In the genomic region with DNA sequence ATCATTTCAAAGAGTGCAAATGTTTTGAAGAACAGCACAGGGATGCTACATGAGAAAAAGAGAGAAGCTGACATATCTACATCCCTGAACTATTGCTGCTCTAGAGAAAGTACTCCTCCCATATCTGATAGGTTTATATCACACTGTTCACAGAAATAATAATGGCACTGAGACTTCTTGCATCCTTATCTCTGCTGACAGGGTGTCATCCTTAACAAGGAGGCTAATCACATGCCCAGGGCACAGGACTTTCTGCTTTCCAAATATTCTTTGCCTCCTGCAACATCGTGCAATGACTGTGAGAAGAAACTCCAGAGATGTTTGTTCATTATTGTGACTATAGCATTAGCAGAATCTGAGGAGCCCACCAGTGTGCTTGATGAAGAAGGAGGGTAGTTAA, we compare ENCODE assay signal across 50 mouse cellular contexts. TPM values are rescaled to one million over a fixed set of nuclear protein-coding genes. Genes with fewer than 3 reads are reported as not detected.
"Had no signal": no experiment of that assay in that cellular context is flagged by ENCODE, and none has a peak within 500 bp of the region (broad histone marks: within the 10 kb centered on the region; RNA-seq: fewer than 3 reads in every experiment).

No protein-coding gene starts in this region.

- H3K9me3 ChIP-seq: heart, embryonic 10.5 days; hindbrain, embryonic 15.5 days; intestine, embryonic 15.5 days; kidney, embryonic 15.5 days had no signal

- ATAC-seq: hindbrain, embryonic 16.5 days; hindbrain, postnatal 0 days; inflammation-experienced regulatory T-cells, adult 6 months; intestine, embryonic 15.5 days; intestine, embryonic 16.5 days; intestine, postnatal 0 days had no signal

- H3K4me1 ChIP-seq: heart, embryonic 10.5 days; heart, embryonic 12.5 days; heart, embryonic 13.5 days; heart, embryonic 15.5 days; hindbrain, embryonic 10.5 days; hindbrain, embryonic 12.5 days; hindbrain, embryonic 13.5 days; hindbrain, embryonic 15.5 days; intestine, embryonic 15.5 days; kidney, embryonic 15.5 days had no signal

- H3K27me3 ChIP-seq: heart, embryonic 12.5 days; heart, embryonic 13.5 days; heart, embryonic 15.5 days; hindbrain, embryonic 12.5 days; hindbrain, embryonic 13.5 days; hindbrain, embryonic 15.5 days; intestine, embryonic 15.5 days; kidney, embryonic 15.5 days had no signal

- DNase-seq: heart, postnatal 10 days; heart, postnatal 14 days; heart, postnatal 36 days; heart, postnatal 4 days; kidney, adult 11 months; kidney, adult 18-20 months; kidney, adult 2 months; kidney, adult 8-10 months; kidney, adult 9 months; kidney, postnatal 10 days; kidney, postnatal 14 days; kidney, postnatal 25 days; kidney, postnatal 36 days; kidney, postnatal 4 days; layer of hippocampus, adult 9-11 months; layer of hippocampus, postnatal 36 days had no signal

- H3K4me2 ChIP-seq: heart, embryonic 11.5 days; heart, embryonic 12.5 days; heart, embryonic 13.5 days; heart, embryonic 15.5 days; hindbrain, embryonic 12.5 days; hindbrain, embryonic 13.5 days; hindbrain, embryonic 14.5 days; hindbrain, embryonic 15.5 days; intestine, embryonic 15.5 days; kidney, embryonic 15.5 days had no signal

- H3K36me3 ChIP-seq: heart, embryonic 10.5 days; heart, embryonic 12.5 days; heart, embryonic 13.5 days; heart, embryonic 15.5 days; hindbrain, embryonic 10.5 days; hindbrain, embryonic 12.5 days; hindbrain, embryonic 13.5 days; hindbrain, embryonic 15.5 days; intestine, embryonic 15.5 days; kidney, embryonic 15.5 days had no signal

- H3K27ac ChIP-seq: heart, embryonic 10.5 days; heart, embryonic 13.5 days; heart, embryonic 15.5 days; hindbrain, embryonic 10.5 days; hindbrain, embryonic 12.5 days; hindbrain, embryonic 13.5 days; hindbrain, embryonic 14.5 days; hindbrain, embryonic 15.5 days; hindbrain, postnatal 0 days; intestine, embryonic 15.5 days; kidney, embryonic 15.5 days; kidney, postnatal 0 days; layer of hippocampus, adult 2 months had no signal

- H3K4me3 ChIP-seq: heart, embryonic 10.5 days; heart, embryonic 12.5 days; heart, embryonic 13.5 days; heart, embryonic 15.5 days; hindbrain, embryonic 10.5 days; hindbrain, embryonic 12.5 days; hindbrain, embryonic 13.5 days; hindbrain, embryonic 15.5 days; intestine, embryonic 15.5 days; kidney, embryonic 15.5 days; layer of hippocampus, adult 2 months had no signal

- H3K9ac ChIP-seq: heart, embryonic 12.5 days; heart, embryonic 13.5 days; heart, embryonic 15.5 days; hindbrain, embryonic 12.5 days; hindbrain, embryonic 13.5 days; hindbrain, embryonic 14.5 days; hindbrain, embryonic 15.5 days; intestine, embryonic 15.5 days; kidney, embryonic 15.5 days had no signal

RNA-seq across cellular contexts. Expression of a gene that starts 0.9 kb away (rescaled TPM):
- total RNA-seq: heart, adult 8-10 months; heart, postnatal 10 days; heart, postnatal 14 days; heart, postnatal 25 days; heart, postnatal 36 days; heart, postnatal 4 days; hematopoietic stem cell, adult 5-6 weeks; hindbrain, postnatal 0 days; layer of hippocampus, adult 18-20 months; layer of hippocampus, adult 2 months; layer of hippocampus, adult 8-10 months; layer of hippocampus, postnatal 10 days; layer of hippocampus, postnatal 14 days; layer of hippocampus, postnatal 36 days had no signal
- polyA plus RNA-seq: heart, embryonic 10.5 days; heart, embryonic 11.5 days; heart, embryonic 12.5 days; heart, embryonic 13.5 days; heart, embryonic 14.5 days; heart, embryonic 15.5 days; heart, embryonic 16.5 days; heart, postnatal 0 days; hindbrain, embryonic 10.5 days; hindbrain, embryonic 11.5 days; hindbrain, embryonic 12.5 days; hindbrain, embryonic 13.5 days; hindbrain, embryonic 14.5 days; hindbrain, embryonic 15.5 days; hindbrain, embryonic 16.5 days; hindbrain, postnatal 0 days; intestine, embryonic 14.5 days; intestine, embryonic 15.5 days; intestine, embryonic 16.5 days; intestine, postnatal 0 days; kidney, adult 2 months; kidney, embryonic 14.5 days; kidney, embryonic 15.5 days; kidney, embryonic 16.5 days; kidney, postnatal 0 days; large intestine, adult 2 months had no signal

RNA-seq across cellular contexts. Expression of a gene that starts 48.4 kb away (rescaled TPM):
- total RNA-seq: heart, adult 8-10 months; heart, postnatal 10 days; heart, postnatal 14 days; heart, postnatal 25 days; heart, postnatal 36 days; heart, postnatal 4 days; hematopoietic stem cell, adult 5-6 weeks; hindbrain, postnatal 0 days; layer of hippocampus, adult 18-20 months; layer of hippocampus, adult 2 months; layer of hippocampus, adult 8-10 months; layer of hippocampus, postnatal 10 days; layer of hippocampus, postnatal 14 days; layer of hippocampus, postnatal 36 days had no signal
- polyA plus RNA-seq: heart, embryonic 10.5 days; heart, embryonic 11.5 days; heart, embryonic 12.5 days; heart, embryonic 13.5 days; heart, embryonic 14.5 days; heart, embryonic 15.5 days; heart, embryonic 16.5 days; heart, postnatal 0 days; hindbrain, embryonic 10.5 days; hindbrain, embryonic 11.5 days; hindbrain, embryonic 12.5 days; hindbrain, embryonic 13.5 days; hindbrain, embryonic 14.5 days; hindbrain, embryonic 15.5 days; hindbrain, embryonic 16.5 days; hindbrain, postnatal 0 days; intestine, embryonic 14.5 days; intestine, embryonic 15.5 days; intestine, embryonic 16.5 days; intestine, postnatal 0 days; kidney, adult 2 months; kidney, embryonic 14.5 days; kidney, embryonic 15.5 days; kidney, embryonic 16.5 days; kidney, postnatal 0 days; large intestine, adult 2 months had no signal
